Mouse (Mus musculus) E14TG2a.4 (cell line): ENCODE results near the gene Clca3a1.
"Not testable (repeated sequence)": the region's sequence is repeated elsewhere in the genome, so short reads cannot be mapped to it uniquely, and the experiment has no call there.

ENCODE experiments used
- H3K27me3 ChIP-seq: 2 replicates; pipeline ENCODE4 v1.6.1; 2014; ENCODE audit warnings: low read length, control low read depth; ENCODE audit not compliant: insufficient read depth
- H3K36me3 ChIP-seq: 2 replicates; pipeline ENCODE4 v1.6.1; 2014; ENCODE audit warnings: low read length, control low read depth; ENCODE audit not compliant: insufficient read depth
- H3K4me1 ChIP-seq: replicated peaks from 2 replicates; pipeline ENCODE4 v1.6.1; 2014; ENCODE audit warnings: low read depth, low read length, control low read depth
- H3K4me3 ChIP-seq: replicated peaks from 2 replicates; pipeline ENCODE4 v1.5.1; 2014; ENCODE audit warnings: mild to moderate bottlenecking, low read length
- H3K9me3 ChIP-seq: 2 replicates; pipeline ENCODE4 v1.6.1; 2014; ENCODE audit warnings: low read length, control low read depth
- CTCF ChIP-seq: conservative IDR thresholded peaks from 2 replicates; pipeline ENCODE4 v1.5.1; 2014; ENCODE audit warnings: low read length
- NANOG ChIP-seq: IDR thresholded peaks from 2 replicates; pipeline ENCODE4 v1.6.1; 2014; ENCODE audit warnings: borderline replicate concordance, low read length, mixed read lengths
- POU5F1 ChIP-seq: IDR thresholded peaks from 2 replicates; pipeline ENCODE4 v1.6.1; 2014; ENCODE audit warnings: low read length, borderline replicate concordance

Gene Clca3a1

DNA sequence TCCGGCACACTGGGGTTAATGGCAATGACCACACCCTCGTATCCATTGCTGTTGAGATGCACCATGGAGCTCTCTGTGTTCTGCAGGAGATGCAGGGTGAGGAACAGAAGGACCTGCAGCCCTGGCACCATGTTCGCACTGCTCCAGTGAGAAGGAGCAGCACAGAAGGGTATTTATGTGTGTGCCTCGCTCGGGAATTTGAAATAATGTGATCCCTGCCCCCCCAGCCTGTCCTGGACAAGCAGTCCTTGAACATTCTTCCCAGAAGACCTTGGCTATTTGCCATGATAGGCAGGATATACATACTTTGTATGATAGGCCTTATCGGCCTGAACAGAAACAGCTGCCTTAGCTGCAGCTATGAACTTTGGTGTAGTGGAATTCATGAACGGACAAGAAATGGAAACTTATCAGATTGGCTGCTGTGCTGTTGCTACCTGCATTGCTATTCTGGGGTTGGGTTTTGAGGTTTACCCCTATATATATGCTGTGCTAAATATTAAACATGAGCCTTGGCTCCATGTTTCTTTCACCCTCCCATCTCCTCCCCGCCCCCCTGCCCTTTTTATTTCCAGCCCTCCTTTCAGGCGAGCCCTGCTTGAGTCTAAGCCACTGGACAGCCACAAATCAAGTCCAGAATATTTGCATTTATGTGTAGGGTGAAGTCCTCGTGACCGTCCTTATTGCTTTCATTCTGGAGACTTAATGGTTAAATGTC is at the start of gene Clca3a1:
Gene Clca3a1, minus strand, starts transcription at position 386 of the 718 bp plus-strand sequence.
- H3K36me3 ChIP-seq = no peaks in the 10 kb centered on the region
- H3K9me3 ChIP-seq = peaks cover 36% of the 10 kb centered on the region
- no peaks in the 10 kb centered on the region for H3K4me1 ChIP-seq
- H3K27me3 ChIP-seq = no peaks in the 10 kb centered on the region
- TF ChIP-seq CTCF (no peak), POU5F1 (no peak), NANOG (no peak)
- H3K4me3 ChIP-seq = no peak within 1 kb of the TSS

- H3K4me3 ChIP-seq, H3K36me3 ChIP-seq, H3K9me3 ChIP-seq, H3K27me3 ChIP-seq, H3K4me1 ChIP-seq: not testable (repeated sequence)
Observed at GRCm38 (mm10) chr3:144808153-144808925, 47.6 kb upstream of the Clca3a1 start.

DNA sequence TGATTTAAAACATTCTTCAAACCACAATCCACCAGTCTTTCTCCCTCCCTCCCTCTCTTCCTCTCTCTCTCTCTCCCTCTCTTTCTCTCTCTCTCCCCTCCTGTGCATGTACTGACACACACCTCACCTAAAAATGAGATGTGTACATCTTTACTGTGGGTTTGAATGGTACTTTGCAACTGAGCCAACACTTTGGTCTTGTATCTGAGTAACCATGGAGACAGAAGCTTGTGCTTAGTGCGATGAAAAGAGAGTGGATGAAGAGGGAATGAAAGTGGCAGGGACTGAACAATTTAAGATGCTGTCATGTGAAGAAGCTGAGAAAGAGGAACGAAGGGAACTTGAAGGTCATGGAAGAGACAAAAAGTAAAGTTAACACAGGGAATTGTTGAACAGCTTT is 45.8 kb upstream of the Clca3a1 start:
- not testable (repeated sequence) for H3K9me3 ChIP-seq, H3K4me1 ChIP-seq, H3K27me3 ChIP-seq, H3K4me3 ChIP-seq, H3K36me3 ChIP-seq

DNA sequence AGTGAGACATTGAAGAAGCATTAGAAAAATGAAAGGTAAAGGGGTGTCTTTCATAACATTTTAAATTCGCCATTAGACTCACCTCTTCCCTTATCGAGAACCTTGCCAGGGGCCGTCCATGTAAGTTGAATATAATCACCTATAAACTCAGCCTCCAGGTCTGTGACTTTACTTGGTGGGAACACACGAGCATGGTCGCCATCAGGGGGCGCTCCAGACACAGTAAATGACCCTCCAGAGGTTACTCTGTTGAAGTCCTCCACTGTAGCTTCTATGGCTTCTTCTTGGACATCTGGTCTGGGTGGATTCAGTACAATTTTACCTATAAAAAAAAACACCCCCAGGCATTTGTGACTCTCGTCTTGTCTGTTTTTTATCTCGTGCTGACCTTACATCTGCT is 41.1 kb upstream of the Clca3a1 start:
- Histone ChIP-seq H3K9me3 (no peaks in the 10 kb centered on the region), H3K36me3 (no peaks in the 10 kb centered on the region), H3K4me1 (no peaks in the 10 kb centered on the region), H3K4me3 (no peak overlapping the region), H3K27me3 (no peaks in the 10 kb centered on the region)
- no peak for TF ChIP-seq NANOG
- TF ChIP-seq POU5F1 = no peak
- TF ChIP-seq CTCF = peak; percentile 33

GRCm38 (mm10) chr3:144785181-144786148 is 24.7 kb upstream of the Clca3a1 start:
- no peak for TF ChIP-seq CTCF
- no peak for TF ChIP-seq POU5F1
- TF ChIP-seq NANOG = no peak
- H3K27me3 ChIP-seq = no peaks in the 10 kb centered on the region
- H3K9me3 ChIP-seq = no peaks in the 10 kb centered on the region
- H3K4me3 ChIP-seq = no peak overlapping the region
- no peaks in the 10 kb centered on the region for H3K36me3 ChIP-seq
- no peaks in the 10 kb centered on the region for H3K4me1 ChIP-seq

DNA sequence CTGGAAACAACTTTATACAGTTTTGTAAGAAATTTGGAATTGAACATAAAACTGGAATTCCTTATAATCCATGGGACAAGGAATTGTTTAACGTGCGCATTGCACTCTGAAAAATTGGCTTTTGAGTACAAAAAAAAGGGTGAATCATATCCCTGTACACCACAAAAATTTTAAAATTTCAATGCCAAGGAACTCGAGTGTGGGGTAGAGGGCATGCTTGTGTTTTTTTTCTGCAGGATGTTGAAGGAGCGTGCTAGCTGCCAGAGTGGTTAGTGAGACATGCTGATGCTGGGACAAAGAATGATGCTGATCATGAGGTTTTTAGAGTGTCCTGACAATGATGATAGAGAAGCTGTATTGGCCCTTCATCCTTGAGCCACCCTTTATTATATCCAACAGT is 4.4 kb upstream of the Clca3a1 start:
- no peak for TF ChIP-seq POU5F1
- TF ChIP-seq NANOG = no peak
- TF ChIP-seq CTCF = no peak
- Histone ChIP-seq H3K36me3 (no peaks in the 10 kb centered on the region), H3K4me1 (no peaks in the 10 kb centered on the region), H3K4me3 (no peak overlapping the region), H3K9me3 (peaks cover 56% of the 10 kb centered on the region), H3K27me3 (no peaks in the 10 kb centered on the region)

DNA sequence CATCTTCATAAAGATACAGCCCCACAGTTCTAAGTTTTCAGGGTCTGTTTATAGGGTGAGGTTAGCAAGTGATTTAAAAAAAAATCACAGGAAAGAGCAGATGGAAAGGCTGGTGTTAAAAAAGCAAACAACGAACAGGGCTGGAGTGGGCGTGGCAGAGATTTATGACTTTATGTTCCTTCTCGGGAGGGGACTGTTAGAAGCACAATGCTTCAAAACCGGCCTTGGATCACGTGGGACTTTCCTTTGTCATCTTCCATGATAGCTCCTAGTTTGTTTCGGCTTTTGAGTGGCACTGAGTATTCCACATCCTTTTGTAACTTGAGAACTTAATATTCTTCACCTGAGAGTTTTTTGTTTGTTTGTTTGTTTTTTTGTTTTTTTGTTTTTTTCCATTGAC is 677 bp upstream of the Clca3a1 start:
- H3K36me3 ChIP-seq = no peaks in the 10 kb centered on the region
- H3K9me3 ChIP-seq = peaks cover 42% of the 10 kb centered on the region
- TF ChIP-seq CTCF = no peak
- no peak for TF ChIP-seq POU5F1
- TF ChIP-seq NANOG = no peak
- H3K4me3 ChIP-seq = no peak overlapping the region
- no peaks in the 10 kb centered on the region for H3K27me3 ChIP-seq
- H3K4me1 ChIP-seq = no peaks in the 10 kb centered on the region

DNA sequence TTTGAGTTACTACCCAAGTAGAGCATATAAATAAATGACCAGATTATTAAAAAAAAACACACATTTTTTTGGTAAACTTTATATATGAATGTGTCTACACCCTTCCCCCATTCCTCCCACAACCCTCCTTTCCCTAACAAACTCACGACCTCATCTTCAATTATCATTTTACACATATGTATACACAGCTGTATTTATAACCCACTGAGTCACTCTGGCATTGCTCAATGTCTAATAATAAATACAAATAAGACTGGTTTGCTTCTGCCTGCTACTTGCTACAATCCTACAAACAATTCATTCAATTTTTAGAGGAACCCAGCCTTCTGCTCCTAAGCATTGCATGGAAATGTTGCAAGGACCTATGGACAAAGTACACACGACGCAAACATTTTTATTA is 1.1 kb downstream of the Clca3a1 start:
- Histone ChIP-seq H3K4me1 (no peaks in the 10 kb centered on the region), H3K9me3 (peaks cover 29% of the 10 kb centered on the region), H3K27me3 (no peaks in the 10 kb centered on the region), H3K4me3 (no peak overlapping the region), H3K36me3 (no peaks in the 10 kb centered on the region)
- TF ChIP-seq POU5F1 = no peak
- TF ChIP-seq CTCF = no peak
- no peak for TF ChIP-seq NANOG

- H3K4me1 ChIP-seq, H3K36me3 ChIP-seq, H3K4me3 ChIP-seq, H3K27me3 ChIP-seq: not testable (repeated sequence)
- peaks cover 12% of the 10 kb centered on the region for H3K9me3 ChIP-seq
Observed at GRCm38 (mm10) chr3:144756103-144756502, 4.7 kb downstream of the Clca3a1 start.
